Mouse (Mus musculus): ENCODE measurements at regions not wholly inside any gene's neighbourhood (a gene's known extent, or its start where the extent isn't known, plus 50 kb on each side); places are given as distances from the start of the nearest gene placed in this dataset.
A peak's percentile ranks its signal among the peaks of the same experiment; 100 is the strongest.
"Not testable (repeated sequence)": the region's sequence is repeated elsewhere in the genome, so short reads cannot be mapped to it uniquely, and the experiment has no call there.

GRCm38 (mm10) chr3:133680343-133680742 is 135.4 kb upstream of the Tet2 start:
- H3K27ac ChIP-seq (ENCODE audit: low read depth, low read length) = no peak overlapping the region
- 94% methylated on average over 2 of the region's 2 CpGs for WGBS
- no peaks in the 10 kb centered on the region for H3K4me1 ChIP-seq (ENCODE audit: control insufficient read depth, insufficient read depth, low read length)
- H3K9me3 ChIP-seq (ENCODE audit: control insufficient read depth, low read length) = no peaks in the 10 kb centered on the region
- no peak overlapping the region for H3K4me2 ChIP-seq (ENCODE audit: low read depth)
- no peak overlapping the region for H3K4me3 ChIP-seq (ENCODE audit: low read depth, low read length)
- DNase-seq (ENCODE audit: low spot score) = no peak
- no peaks in the 10 kb centered on the region for H3K36me3 ChIP-seq (ENCODE audit: control insufficient read depth, insufficient read depth, low read length)
- H3K27me3 ChIP-seq (ENCODE audit: control insufficient read depth, insufficient read depth, low read length) = no peaks in the 10 kb centered on the region
- H3K9ac ChIP-seq (ENCODE audit: low read length) = no peak overlapping the region
- ATAC-seq (ENCODE audit: insufficient read depth, low FRiP score, low TSS enrichment) = no peak

- H3K9ac ChIP-seq (ENCODE audit: low read length) = no peak overlapping the region
- ATAC-seq (ENCODE audit: insufficient read depth, low FRiP score, low TSS enrichment) = no peak
- H3K9me3 ChIP-seq (ENCODE audit: control insufficient read depth, low read length) = no peaks in the 10 kb centered on the region
- H3K4me2 ChIP-seq (ENCODE audit: low read depth) = no peak overlapping the region
- no peaks in the 10 kb centered on the region for H3K36me3 ChIP-seq (ENCODE audit: control insufficient read depth, insufficient read depth, low read length)
- H3K4me1 ChIP-seq (ENCODE audit: control insufficient read depth, insufficient read depth, low read length) = no peaks in the 10 kb centered on the region
- H3K27me3 ChIP-seq (ENCODE audit: control insufficient read depth, insufficient read depth, low read length) = no peaks in the 10 kb centered on the region
- H3K27ac ChIP-seq (ENCODE audit: low read depth, low read length) = no peak overlapping the region
- DNase-seq (ENCODE audit: low spot score) = no peak
- H3K4me3 ChIP-seq (ENCODE audit: low read depth, low read length) = no peak overlapping the region
- 79% methylated on average over 3 of the region's 3 CpGs for WGBS
Observed at GRCm38 (mm10) chr3:133680805-133681204, 135.9 kb upstream of the Tet2 start.

GRCm38 (mm10) chr3:133684196-133684743 is 139.3 kb upstream of the Tet2 start:
- WGBS = 89% methylated on average over 5 of the region's 5 CpGs
- Histone ChIP-seq H3K4me3 (ENCODE audit: low read depth, low read length) (no peak overlapping the region), H3K4me2 (ENCODE audit: low read depth) (no peak overlapping the region), H3K9ac (ENCODE audit: low read length) (no peak overlapping the region), H3K27ac (ENCODE audit: low read depth, low read length) (no peak overlapping the region), H3K4me1 (ENCODE audit: control insufficient read depth, insufficient read depth, low read length) (no peaks in the 10 kb centered on the region), H3K27me3 (ENCODE audit: control insufficient read depth, insufficient read depth, low read length) (no peaks in the 10 kb centered on the region), H3K9me3 (ENCODE audit: control insufficient read depth, low read length) (no peaks in the 10 kb centered on the region), H3K36me3 (ENCODE audit: control insufficient read depth, insufficient read depth, low read length) (no peaks in the 10 kb centered on the region)
- DNase-seq (ENCODE audit: low spot score) = no peak
- ATAC-seq (ENCODE audit: insufficient read depth, low FRiP score, low TSS enrichment) = no peak

- no peaks in the 10 kb centered on the region for H3K27me3 ChIP-seq (ENCODE audit: control insufficient read depth, insufficient read depth, low read length)
- H3K4me2 ChIP-seq (ENCODE audit: low read depth) = no peak overlapping the region
- ATAC-seq (ENCODE audit: insufficient read depth, low FRiP score, low TSS enrichment) (no peak), DNase-seq (ENCODE audit: low spot score) (no peak)
- no peaks in the 10 kb centered on the region for H3K9me3 ChIP-seq (ENCODE audit: control insufficient read depth, low read length)
- H3K4me3 ChIP-seq (ENCODE audit: low read depth, low read length) = no peak overlapping the region
- H3K36me3 ChIP-seq (ENCODE audit: control insufficient read depth, insufficient read depth, low read length) = no peaks in the 10 kb centered on the region
- no peak overlapping the region for H3K9ac ChIP-seq (ENCODE audit: low read length)
- H3K27ac ChIP-seq (ENCODE audit: low read depth, low read length) = no peak overlapping the region
- 84% methylated on average over 3 of the region's 3 CpGs for WGBS
- no peaks in the 10 kb centered on the region for H3K4me1 ChIP-seq (ENCODE audit: control insufficient read depth, insufficient read depth, low read length)
Observed at GRCm38 (mm10) chr3:133684747-133685146, 139.8 kb upstream of the Tet2 start.

GRCm38 (mm10) chr3:133685393-133685792 is 140.5 kb upstream of the Tet2 start:
- Histone ChIP-seq H3K4me1 (ENCODE audit: control insufficient read depth, insufficient read depth, low read length) (no peaks in the 10 kb centered on the region), H3K27me3 (ENCODE audit: control insufficient read depth, insufficient read depth, low read length) (no peaks in the 10 kb centered on the region), H3K4me2 (ENCODE audit: low read depth) (no peak overlapping the region), H3K27ac (ENCODE audit: low read depth, low read length) (no peak overlapping the region), H3K4me3 (ENCODE audit: low read depth, low read length) (no peak overlapping the region), H3K36me3 (ENCODE audit: control insufficient read depth, insufficient read depth, low read length) (no peaks in the 10 kb centered on the region), H3K9ac (ENCODE audit: low read length) (no peak overlapping the region), H3K9me3 (ENCODE audit: control insufficient read depth, low read length) (no peaks in the 10 kb centered on the region)
- ATAC-seq (ENCODE audit: insufficient read depth, low FRiP score, low TSS enrichment) = 0 out of 2 replicates have a peak, but pooled peaks have one; percentile 14
- DNase-seq (ENCODE audit: low spot score) = no peak
- WGBS = 61% methylated on average over 3 of the region's 3 CpGs

GRCm38 (mm10) chr3:133694057-133694456 is 149.1 kb upstream of the Tet2 start:
- H3K9ac ChIP-seq (ENCODE audit: low read length) = no peak overlapping the region
- no peaks in the 10 kb centered on the region for H3K4me1 ChIP-seq (ENCODE audit: control insufficient read depth, insufficient read depth, low read length)
- H3K9me3 ChIP-seq (ENCODE audit: control insufficient read depth, low read length) = no peaks in the 10 kb centered on the region
- 48% methylated on average over 4 of the region's 4 CpGs for WGBS
- H3K27ac ChIP-seq (ENCODE audit: low read depth, low read length) = no peak overlapping the region
- no peak overlapping the region for H3K4me3 ChIP-seq (ENCODE audit: low read depth, low read length)
- ATAC-seq (ENCODE audit: insufficient read depth, low FRiP score, low TSS enrichment) (no peak), DNase-seq (ENCODE audit: low spot score) (no peak)
- no peaks in the 10 kb centered on the region for H3K36me3 ChIP-seq (ENCODE audit: control insufficient read depth, insufficient read depth, low read length)
- no peaks in the 10 kb centered on the region for H3K27me3 ChIP-seq (ENCODE audit: control insufficient read depth, insufficient read depth, low read length)
- H3K4me2 ChIP-seq (ENCODE audit: low read depth) = no peak overlapping the region

- DNase-seq (ENCODE audit: low spot score) = no peak
- no peak for ATAC-seq (ENCODE audit: insufficient read depth, low FRiP score, low TSS enrichment)
- WGBS = 91% methylated on average over 3 of the region's 3 CpGs
Observed at GRCm38 (mm10) chr3:133696122-133696521, 151.2 kb upstream of the Tet2 start.

GRCm38 (mm10) chr3:133704849-133705248 is 159.9 kb upstream of the Tet2 start:
- H3K36me3 ChIP-seq (ENCODE audit: control insufficient read depth, insufficient read depth, low read length); DNase-seq (ENCODE audit: low spot score); H3K4me3 ChIP-seq (ENCODE audit: low read depth, low read length); H3K9me3 ChIP-seq (ENCODE audit: control insufficient read depth, low read length); ATAC-seq (ENCODE audit: insufficient read depth, low FRiP score, low TSS enrichment); H3K4me1 ChIP-seq (ENCODE audit: control insufficient read depth, insufficient read depth, low read length); H3K27ac ChIP-seq (ENCODE audit: low read depth, low read length); H3K27me3 ChIP-seq (ENCODE audit: control insufficient read depth, insufficient read depth, low read length); H3K9ac ChIP-seq (ENCODE audit: low read length); H3K4me2 ChIP-seq (ENCODE audit: low read depth): not testable (repeated sequence)

More at GRCm38 (mm10) chr3:133696122-133696521, 151.2 kb upstream of the Tet2 start:
- Histone ChIP-seq H3K4me2 (ENCODE audit: low read depth) (no peak overlapping the region), H3K36me3 (ENCODE audit: control insufficient read depth, insufficient read depth, low read length) (no peaks in the 10 kb centered on the region), H3K27ac (ENCODE audit: low read depth, low read length) (no peak overlapping the region), H3K9ac (ENCODE audit: low read length) (no peak overlapping the region), H3K27me3 (ENCODE audit: control insufficient read depth, insufficient read depth, low read length) (no peaks in the 10 kb centered on the region), H3K4me3 (ENCODE audit: low read depth, low read length) (no peak overlapping the region), H3K9me3 (ENCODE audit: control insufficient read depth, low read length) (no peaks in the 10 kb centered on the region), H3K4me1 (ENCODE audit: control insufficient read depth, insufficient read depth, low read length) (no peaks in the 10 kb centered on the region)

GRCm38 (mm10) chr3:133711518-133711917 is 166.6 kb upstream of the Tet2 start:
- WGBS = 77% methylated on average over 1 of the region's 1 CpGs
- DNase-seq (ENCODE audit: low spot score) (no peak), ATAC-seq (ENCODE audit: insufficient read depth, low FRiP score, low TSS enrichment) (no peak)
- Histone ChIP-seq H3K4me1 (ENCODE audit: control insufficient read depth, insufficient read depth, low read length) (no peaks in the 10 kb centered on the region), H3K27ac (ENCODE audit: low read depth, low read length) (no peak overlapping the region), H3K36me3 (ENCODE audit: control insufficient read depth, insufficient read depth, low read length) (no peaks in the 10 kb centered on the region), H3K9me3 (ENCODE audit: control insufficient read depth, low read length) (no peaks in the 10 kb centered on the region), H3K4me2 (ENCODE audit: low read depth) (no peak overlapping the region), H3K9ac (ENCODE audit: low read length) (no peak overlapping the region), H3K4me3 (ENCODE audit: low read depth, low read length) (no peak overlapping the region), H3K27me3 (ENCODE audit: control insufficient read depth, insufficient read depth, low read length) (no peaks in the 10 kb centered on the region)
